Mouse (Mus musculus): ENCODE results near the gene Prm2.

The Prm2 gene

GRCm38 (mm10) chr16:10777579-10778160, 18.3 kb downstream of the Prm2 start:
- DNase-seq (ENCODE audit: low read depth, low spot score): no peak

- no peak for DNase-seq (ENCODE audit: low read depth, low spot score)
These were observed 19.6 kb downstream of the Prm2 start for GRCm38 (mm10) chr16:10776322-10776721.

GRCm38 (mm10) chr16:10774726-10775125, 21.2 kb downstream of the Prm2 start:
- DNase-seq (ENCODE audit: low read depth, low spot score): no peak

GRCm38 (mm10) chr16:10773543-10773942, 22.4 kb downstream of the Prm2 start:
- DNase-seq (ENCODE audit: low read depth, low spot score): no peak

GRCm38 (mm10) chr16:10771769-10772510, 24.0 kb downstream of the Prm2 start:
- DNase-seq (ENCODE audit: low read depth, low spot score): no peak

GRCm38 (mm10) chr16:10770531-10771325, 25.2 kb downstream of the Prm2 start:
- DNase-seq (ENCODE audit: low read depth, low spot score): no peak

GRCm38 (mm10) chr16:10769661-10770060, 26.3 kb downstream of the Prm2 start:
- no peak for DNase-seq (ENCODE audit: low read depth, low spot score)

- no peak for DNase-seq (ENCODE audit: low read depth, low spot score)
These were observed 27.1 kb downstream of the Prm2 start for GRCm38 (mm10) chr16:10768821-10769220.

- peak; percentile 77 for DNase-seq (ENCODE audit: low read depth, low spot score)
These were observed 28.8 kb downstream of the Prm2 start for GRCm38 (mm10) chr16:10767158-10767557.

GRCm38 (mm10) chr16:10764323-10764722, 31.6 kb downstream of the Prm2 start:
- no peak for DNase-seq (ENCODE audit: low read depth, low spot score)

GRCm38 (mm10) chr16:10763540-10764264, 32.2 kb downstream of the Prm2 start:
- no peak for DNase-seq (ENCODE audit: low read depth, low spot score)

- DNase-seq (ENCODE audit: low read depth, low spot score): no peak
These were observed 33.3 kb downstream of the Prm2 start for GRCm38 (mm10) chr16:10762569-10763180.

- no peak for DNase-seq (ENCODE audit: low read depth, low spot score)
These were observed 34.8 kb downstream of the Prm2 start for GRCm38 (mm10) chr16:10761182-10761581.

- no peak for DNase-seq (ENCODE audit: low read depth, low spot score)
These were observed 39.8 kb downstream of the Prm2 start for GRCm38 (mm10) chr16:10756168-10756567.

- DNase-seq (ENCODE audit: low read depth, low spot score): no peak
These were observed 41.2 kb downstream of the Prm2 start for GRCm38 (mm10) chr16:10754521-10755296.

- DNase-seq (ENCODE audit: low read depth, low spot score): no peak
These were observed 46.1 kb downstream of the Prm2 start for GRCm38 (mm10) chr16:10749824-10750223.

GRCm38 (mm10) chr16:10749226-10749625, 46.7 kb downstream of the Prm2 start:
- DNase-seq (ENCODE audit: low read depth, low spot score): no peak

Data from ES-CJ7 (cell line).